Mouse (Mus musculus) stomach, embryonic 14.5 days (tissue): ENCODE measurements around the gene Parva. TPM values are rescaled to one million over a fixed set of nuclear protein-coding genes. Genes with fewer than 3 reads are reported as not detected.

ENCODE experiments used
- ATAC-seq: fragments of 200-750 bp; cut with Nextera tagmentation; 2 replicates; pipeline ENCODE4 v1.8.0; 2017; ENCODE audit warnings: low read depth, moderate TSS enrichment; ENCODE audit not compliant: insufficient number of reproducible peaks, insufficient read depth, low FRiP score
- H3K27ac ChIP-seq: fragments of 300-500 bp; sonication (generic); 2 replicates; pipeline ENCODE4 v1.5.1; 2014; ENCODE audit warnings: mild to moderate bottlenecking, low read length, moderate library complexity, mixed read lengths
- H3K27me3 ChIP-seq: fragments of 300-500 bp; sonication (generic); 2 replicates; pipeline ENCODE4 v1.6.1; 2014; ENCODE audit warnings: low read length, control low read depth, mixed read lengths; ENCODE audit not compliant: control insufficient read depth, insufficient read depth
- H3K36me3 ChIP-seq: fragments of 300-500 bp; sonication (generic); 2 replicates; pipeline ENCODE4 v1.6.1; 2014; ENCODE audit warnings: mild to moderate bottlenecking, control low read depth, low read length, moderate library complexity, mixed read lengths; ENCODE audit not compliant: control insufficient read depth, insufficient read depth
- H3K4me1 ChIP-seq: fragments of 300-500 bp; sonication (generic); 2 replicates; pipeline ENCODE4 v1.6.1; 2014; ENCODE audit warnings: low read length, control low read depth, mixed read lengths; ENCODE audit not compliant: control insufficient read depth, insufficient read depth
- H3K4me2 ChIP-seq: fragments of 300-500 bp; sonication (generic); replicated peaks from 2 replicates; pipeline ENCODE4 v1.6.1; 2014; ENCODE audit warnings: low read depth, low read length, control low read depth
- H3K4me3 ChIP-seq: fragments of 300-500 bp; sonication (generic); 2 replicates; pipeline ENCODE4 v1.5.1; 2014; ENCODE audit warnings: low read depth, low read length, control low read depth
- H3K9ac ChIP-seq: fragments of 300-500 bp; sonication (generic); replicated peaks from 2 replicates; pipeline ENCODE4 v1.6.1; 2014; ENCODE audit warnings: low read depth, mild to moderate bottlenecking, control low read depth, low read length, moderate library complexity, mixed read lengths
- H3K9me3 ChIP-seq: fragments of 300-500 bp; sonication (generic); 2 replicates; pipeline ENCODE4 v1.6.1; 2016; ENCODE audit warnings: low read depth, low read length, control low read depth; ENCODE audit not compliant: control insufficient read depth
- WGBS: fragments of 180-500 bp; shearing (Covaris S2); extraction: QIAGEN DNeasy Blood & Tissue Kit; methylation state at CpG from one replicate; pipeline ENCODE4 v1.1.7; 2014; 5-methylcytosine and 5-hydroxymethylcytosine counted together
- polyA plus RNA-seq: library from polyadenylated mRNA; unstranded; fragments of >200 nt; fragmentation: Nextera tagmentation; extraction: Ambion mirVana; gene quantifications from 2 replicates; pipeline ENCODE4 v1.2.1, GENCODE M21; 2014

Gene Parva
- 128 and 135 TPM in 2 replicates for polyA plus RNA-seq

GRCm38 (mm10) chr7:112427357-112428157, at the start of gene Parva:
Gene Parva, plus strand, starts transcription at chr7:112427505.
- ATAC-seq: peak; percentile 84
- peak within 1 kb of the TSS; percentile 83 for H3K4me3 ChIP-seq
- H3K9me3 ChIP-seq: no peaks in the 10 kb centered on the region; the same call in 1 of the 2 replicates
- H3K4me1 ChIP-seq: peaks cover 16% of the 10 kb centered on the region
- peak within 1 kb of the TSS; percentile 52 for H3K4me2 ChIP-seq
- peak within 1 kb of the TSS; percentile 99 for H3K27ac ChIP-seq
- no peaks in the 10 kb centered on the region for H3K36me3 ChIP-seq
- WGBS: 1% methylated on average over 49 of the region's 49 CpGs
- no peaks in the 10 kb centered on the region for H3K27me3 ChIP-seq
- H3K9ac ChIP-seq: peak within 1 kb of the TSS; percentile 92

DNA sequence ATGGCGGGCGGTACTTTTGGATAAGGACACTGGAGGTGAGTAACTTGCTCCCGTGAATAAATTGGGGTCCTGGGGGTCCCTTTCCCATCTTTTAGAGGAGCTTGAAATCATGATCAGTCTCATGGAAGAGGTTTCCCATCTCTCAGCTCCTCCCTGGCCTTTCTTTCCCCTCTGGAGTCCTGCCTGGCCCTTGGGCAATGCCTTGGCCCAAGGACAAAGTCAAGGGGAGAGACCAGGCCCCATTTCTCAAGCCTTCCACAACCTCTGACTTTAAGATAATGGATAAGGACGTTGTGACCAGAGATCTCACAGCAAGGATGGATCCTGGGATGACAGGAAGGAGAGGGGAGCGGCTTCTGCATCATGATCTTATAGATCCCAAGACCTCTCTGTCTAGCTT, 49.2 kb upstream of the Parva start:
- no peak overlapping the region for H3K4me2 ChIP-seq
- no peaks in the 10 kb centered on the region for H3K36me3 ChIP-seq
- H3K27me3 ChIP-seq: no peaks in the 10 kb centered on the region
- no peak for ATAC-seq
- no peak overlapping the region for H3K4me3 ChIP-seq
- 0 out of 2 replicates have a peak, but pooled peaks cover 7% of the 10 kb centered on the region for H3K4me1 ChIP-seq
- no peak overlapping the region for H3K9ac ChIP-seq
- no peak overlapping the region for H3K27ac ChIP-seq
- WGBS: 79% methylated on average over 5 of the region's 5 CpGs
- H3K9me3 ChIP-seq: no peaks in the 10 kb centered on the region

DNA sequence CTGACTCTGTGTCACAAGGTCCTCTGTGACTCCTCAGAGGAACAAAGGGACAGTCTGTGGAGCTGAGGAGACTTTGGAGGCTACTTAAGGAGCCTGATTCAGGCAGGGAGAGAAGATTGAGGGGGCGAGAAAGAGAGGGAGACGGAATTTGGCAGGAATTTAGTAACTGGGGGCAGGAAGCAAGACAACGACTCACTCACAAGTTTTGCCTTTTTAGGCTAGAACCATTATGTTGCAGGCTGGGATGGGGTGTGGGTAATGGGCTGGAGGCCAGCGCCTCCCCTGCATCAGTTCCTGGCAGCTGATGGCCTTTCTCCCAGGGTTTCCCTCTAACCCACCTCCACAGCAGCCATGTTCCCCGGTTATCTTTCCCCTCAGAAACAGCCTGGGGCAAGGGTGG, 48.8 kb upstream of the Parva start:
- 61% methylated on average over 5 of the region's 5 CpGs for WGBS
- no peaks in the 10 kb centered on the region for H3K9me3 ChIP-seq
- H3K27me3 ChIP-seq: no peaks in the 10 kb centered on the region
- ATAC-seq: no peak
- H3K4me3 ChIP-seq: no peak overlapping the region
- H3K27ac ChIP-seq: no peak overlapping the region
- no peaks in the 10 kb centered on the region for H3K36me3 ChIP-seq
- no peak overlapping the region for H3K9ac ChIP-seq
- H3K4me2 ChIP-seq: no peak overlapping the region
- H3K4me1 ChIP-seq: 0 out of 2 replicates have a peak, but pooled peaks cover 7% of the 10 kb centered on the region

DNA sequence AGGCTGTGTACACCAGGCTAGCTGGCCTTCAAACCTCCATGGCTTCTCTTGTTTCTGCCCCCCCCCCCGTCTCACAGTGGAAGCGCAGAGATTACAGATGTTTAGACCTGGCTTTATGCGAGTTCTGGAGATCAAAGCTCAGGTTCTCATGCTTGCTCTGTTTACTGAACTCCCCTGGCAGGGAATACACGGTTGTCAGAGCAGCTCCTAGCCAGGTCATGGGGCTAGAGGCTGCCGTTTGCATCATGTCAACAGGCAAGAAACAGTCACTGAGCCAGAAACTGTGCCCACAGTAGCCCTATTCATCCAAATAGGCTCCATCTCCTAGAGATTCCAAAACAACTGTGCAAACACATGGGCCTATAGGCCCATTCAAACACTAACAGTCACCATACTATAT, 40.8 kb upstream of the Parva start:
- H3K27ac ChIP-seq: no peak overlapping the region
- H3K9me3 ChIP-seq: no peaks in the 10 kb centered on the region
- no peak for ATAC-seq
- no peak overlapping the region; the same call in 1 of the 2 replicates for H3K9ac ChIP-seq
- H3K27me3 ChIP-seq: no peaks in the 10 kb centered on the region
- no peaks in the 10 kb centered on the region for H3K36me3 ChIP-seq
- H3K4me1 ChIP-seq: peaks cover 25% of the 10 kb centered on the region
- no peak overlapping the region for H3K4me2 ChIP-seq
- 31% methylated on average over 5 of the region's 5 CpGs for WGBS
- H3K4me3 ChIP-seq: no peak overlapping the region

DNA sequence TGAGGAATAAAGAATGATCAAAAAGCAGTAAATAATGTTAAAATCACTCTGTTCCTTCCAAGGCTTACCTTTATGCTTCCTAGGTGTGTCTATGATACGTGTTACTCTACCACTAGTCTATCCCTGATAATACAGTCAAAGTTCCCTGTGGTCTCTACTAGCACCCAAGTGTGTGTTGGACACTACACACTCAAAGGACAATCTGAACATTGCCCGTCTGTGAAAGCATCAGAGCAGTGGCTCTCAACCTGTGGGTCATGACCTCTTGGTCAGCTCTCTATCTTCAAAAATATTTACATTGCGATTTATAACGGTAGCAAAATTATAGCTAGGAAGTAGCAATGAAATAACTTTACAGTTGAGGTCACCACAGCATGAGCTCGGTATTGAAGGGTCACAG, 39.4 kb upstream of the Parva start:
- no peak for ATAC-seq
- no peak overlapping the region for H3K4me3 ChIP-seq
- no peaks in the 10 kb centered on the region for H3K9me3 ChIP-seq
- H3K4me2 ChIP-seq: no peak overlapping the region
- peaks cover 34% of the 10 kb centered on the region for H3K4me1 ChIP-seq
- no peaks in the 10 kb centered on the region for H3K36me3 ChIP-seq
- H3K27me3 ChIP-seq: no peaks in the 10 kb centered on the region
- H3K27ac ChIP-seq: no peak overlapping the region
- 79% methylated on average over 5 of the region's 5 CpGs for WGBS
- no peak overlapping the region for H3K9ac ChIP-seq

DNA sequence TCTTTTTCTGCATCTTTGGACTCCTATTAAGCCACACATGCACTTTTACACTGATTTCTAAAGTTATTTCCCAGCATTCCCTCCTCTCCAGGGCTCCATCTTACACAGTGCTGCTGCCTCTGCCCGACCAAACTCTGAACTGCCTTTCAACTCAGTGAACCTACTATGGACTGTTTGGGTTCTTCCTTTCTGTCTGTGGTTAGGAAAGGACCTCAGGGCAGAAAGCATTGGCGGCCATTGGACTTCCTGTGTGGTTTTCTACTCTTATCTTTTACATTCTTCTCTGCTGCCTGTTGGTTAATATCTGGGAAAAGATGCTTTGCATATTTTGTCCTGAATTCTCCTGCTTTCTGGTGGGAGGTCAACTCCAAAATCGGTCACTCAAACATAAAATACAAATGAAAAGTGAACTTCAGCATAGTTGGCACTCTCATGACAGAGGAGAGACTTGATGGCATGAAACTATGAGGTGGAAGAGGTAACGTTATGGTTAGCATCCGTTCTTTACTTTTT, 38.9 kb upstream of the Parva start:
- H3K9me3 ChIP-seq: no peaks in the 10 kb centered on the region
- no peak for ATAC-seq
- peaks cover 34% of the 10 kb centered on the region for H3K4me1 ChIP-seq
- H3K4me2 ChIP-seq: no peak overlapping the region
- H3K4me3 ChIP-seq: no peak overlapping the region
- 80% methylated on average over 5 of the region's 5 CpGs for WGBS
- no peaks in the 10 kb centered on the region for H3K27me3 ChIP-seq
- no peaks in the 10 kb centered on the region for H3K36me3 ChIP-seq
- no peak overlapping the region for H3K9ac ChIP-seq
- H3K27ac ChIP-seq: no peak overlapping the region

DNA sequence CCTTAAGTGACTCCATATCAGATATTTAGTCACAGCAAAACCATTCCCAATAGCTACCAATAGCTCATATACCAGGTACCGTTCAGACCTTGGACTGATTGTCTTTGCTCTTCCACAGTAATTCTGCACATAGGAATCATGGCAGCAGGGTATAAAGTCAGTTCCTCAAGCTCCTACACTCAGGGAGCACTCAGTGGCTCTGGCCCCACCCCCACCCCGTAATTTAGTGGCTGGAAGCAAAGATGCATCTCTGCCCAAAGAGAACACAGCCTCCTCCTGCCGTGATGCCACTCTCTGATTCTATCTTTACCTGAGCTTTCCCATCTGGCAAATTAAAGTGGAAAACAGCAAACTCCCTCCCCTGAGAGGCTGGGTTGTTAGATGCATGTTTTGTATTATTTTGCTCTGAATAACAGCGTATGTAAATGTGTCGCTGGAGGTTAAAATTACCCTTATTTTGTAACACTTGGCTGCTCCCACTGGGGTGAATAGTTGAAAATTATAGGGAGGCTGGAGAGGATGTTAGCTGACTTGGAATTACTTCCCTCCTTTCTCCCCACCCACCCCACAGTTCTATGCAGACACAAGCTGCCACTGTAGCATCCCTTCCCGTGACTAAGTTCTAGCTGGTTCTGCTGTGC, 37.6 kb upstream of the Parva start:
- H3K27me3 ChIP-seq: no peaks in the 10 kb centered on the region
- WGBS: 40% methylated on average over 6 of the region's 6 CpGs
- H3K9ac ChIP-seq: no peak overlapping the region
- H3K4me1 ChIP-seq: peaks cover 34% of the 10 kb centered on the region
- no peak overlapping the region for H3K4me3 ChIP-seq
- peak overlapping the region; percentile 20 for H3K4me2 ChIP-seq
- ATAC-seq: no peak
- H3K27ac ChIP-seq: peak overlapping the region; percentile 83
- no peaks in the 10 kb centered on the region for H3K9me3 ChIP-seq
- H3K36me3 ChIP-seq: no peaks in the 10 kb centered on the region

DNA sequence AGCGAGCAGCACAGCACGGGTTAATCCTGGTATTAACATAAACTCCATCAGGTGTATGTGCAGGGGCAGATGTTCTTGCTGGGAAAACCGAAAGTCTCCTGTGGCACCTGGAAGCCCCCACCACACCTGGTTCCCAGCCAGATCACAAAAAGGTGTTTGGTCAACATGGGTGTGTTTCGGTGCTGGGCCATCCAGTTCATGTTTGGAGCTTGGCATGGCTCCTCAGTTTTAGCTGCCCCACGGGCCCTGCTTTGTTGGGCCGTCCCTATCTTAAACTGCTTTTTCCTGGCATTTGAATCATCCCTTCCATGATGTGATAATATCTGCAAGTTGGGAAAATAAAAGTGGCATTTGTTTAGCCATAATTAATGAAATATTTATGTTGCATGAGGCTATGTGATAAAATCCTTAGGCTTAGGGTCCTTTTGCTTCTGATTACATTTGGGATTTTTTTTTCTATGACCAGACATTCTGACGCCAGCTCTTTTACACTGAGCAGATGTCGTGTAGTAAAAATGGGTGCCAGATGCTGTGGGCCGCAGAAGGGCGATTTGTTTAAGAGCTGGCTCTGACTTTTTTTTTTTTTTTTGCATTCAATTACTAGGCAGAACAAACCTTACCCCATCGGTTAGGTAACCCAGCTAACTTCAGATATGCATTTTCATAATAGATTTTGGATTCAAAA, 36.9 kb upstream of the Parva start:
- H3K27me3 ChIP-seq: no peaks in the 10 kb centered on the region
- no peaks in the 10 kb centered on the region for H3K9me3 ChIP-seq
- peak overlapping the region; percentile 20 for H3K4me2 ChIP-seq
- H3K4me3 ChIP-seq: no peak overlapping the region
- H3K36me3 ChIP-seq: no peaks in the 10 kb centered on the region
- H3K9ac ChIP-seq: no peak overlapping the region
- H3K27ac ChIP-seq: peak overlapping the region; percentile 83
- peaks cover 34% of the 10 kb centered on the region for H3K4me1 ChIP-seq
- ATAC-seq: no peak; the same call in 1 of the 2 replicates
- 8% methylated on average over 11 of the region's 11 CpGs for WGBS
